Mouse (Mus musculus): ENCODE measurements around the gene Klhdc7b.

Klhdc7b gene

GRCm38 (mm10) chr15:89376040-89376439 lies 8.7 kb upstream of the Klhdc7b start:
- peak; percentile 47 for DNase-seq

GRCm38 (mm10) chr15:89376957-89377356 lies 7.8 kb upstream of the Klhdc7b start, which contains the start of gene Tymp:
Tymp (minus strand) TSS chr15:89377039.
- peak; percentile 47 for DNase-seq

- DNase-seq, result peak; percentile 45
These were observed 7.4 kb upstream of the Klhdc7b start for GRCm38 (mm10) chr15:89377362-89377761.

GRCm38 (mm10) chr15:89377938-89378828 lies 6.5 kb upstream of the Klhdc7b start:
- peak; percentile 75 for DNase-seq

GRCm38 (mm10) chr15:89378831-89379401 lies 5.8 kb upstream of the Klhdc7b start, which contains the start of gene Odf3b:
Odf3b (minus strand) TSS chr15:89379282.
- DNase-seq, result peak; percentile 90

- peak; percentile 75 for DNase-seq
These were observed 5.3 kb upstream of the Klhdc7b start for GRCm38 (mm10) chr15:89379429-89379828.

GRCm38 (mm10) chr15:89387127-89387526 lies 2.4 kb downstream of the Klhdc7b start:
- DNase-seq, result no peak

GRCm38 (mm10) chr15:89390081-89390480 lies 5.4 kb downstream of the Klhdc7b start:
- DNase-seq, result peak; percentile 58

GRCm38 (mm10) chr15:89396883-89397282 lies 12.2 kb downstream of the Klhdc7b start:
- DNase-seq, result no peak

GRCm38 (mm10) chr15:89398146-89398545 lies 13.4 kb downstream of the Klhdc7b start:
- DNase-seq, result no peak

GRCm38 (mm10) chr15:89399716-89400115 lies 15.0 kb downstream of the Klhdc7b start:
- DNase-seq, result no peak

- no peak for DNase-seq
These were observed 17.8 kb downstream of the Klhdc7b start for GRCm38 (mm10) chr15:89402471-89402870.

- no peak for DNase-seq
These were observed 20.3 kb downstream of the Klhdc7b start for GRCm38 (mm10) chr15:89404831-89405623.

GRCm38 (mm10) chr15:89406691-89407090 lies 22.0 kb downstream of the Klhdc7b start:
- no peak for DNase-seq

- DNase-seq, result no peak
These were observed 25.4 kb downstream of the Klhdc7b start, which contains the start of gene Syce3 for GRCm38 (mm10) chr15:89410118-89410517. Syce3 (minus strand) TSS chr15:89410503.

GRCm38 (mm10) chr15:89415282-89415681 lies 30.6 kb downstream of the Klhdc7b start:
- no peak for DNase-seq

GRCm38 (mm10) chr15:89421938-89422337 lies 37.2 kb downstream of the Klhdc7b start:
- peak; percentile 24 for DNase-seq

- DNase-seq, result no peak
These were observed 39.9 kb downstream of the Klhdc7b start for GRCm38 (mm10) chr15:89424621-89425020.

GRCm38 (mm10) chr15:89425711-89426121 lies 41.0 kb downstream of the Klhdc7b start, which contains the start of gene Cpt1b:
Cpt1b (minus strand) TSS chr15:89425863.
- DNase-seq, result no peak

- no peak for DNase-seq
These were observed 42.0 kb downstream of the Klhdc7b start for GRCm38 (mm10) chr15:89426716-89427115.

- no peak for DNase-seq
These were observed 43.5 kb downstream of the Klhdc7b start for GRCm38 (mm10) chr15:89428136-89428790.

GRCm38 (mm10) chr15:89428821-89429351 lies 44.2 kb downstream of the Klhdc7b start:
- DNase-seq, result peak; percentile 69

All from cerebellum, adult 9-10 months (tissue).